Mouse (Mus musculus): ENCODE data around the gene Ccdc158.

Gene Ccdc158

GRCm38 (mm10) chr5:92674859-92675573 lies at the start of gene Ccdc158:
Gene Ccdc158, minus strand, starts transcription at chr5:92675271.
- no peak for DNase-seq (ENCODE audit: low read depth, low spot score)

- DNase-seq (ENCODE audit: low read depth, low spot score): no peak
These were observed 46.5 kb upstream of the Ccdc158 start for GRCm38 (mm10) chr5:92721610-92722009.

- no peak for DNase-seq (ENCODE audit: low read depth, low spot score)
These were observed 43.8 kb upstream of the Ccdc158 start for GRCm38 (mm10) chr5:92718856-92719255.

- DNase-seq (ENCODE audit: low read depth, low spot score): no peak
These were observed 42.7 kb upstream of the Ccdc158 start for GRCm38 (mm10) chr5:92717666-92718360.

GRCm38 (mm10) chr5:92715890-92716289 lies 40.8 kb upstream of the Ccdc158 start:
- no peak for DNase-seq (ENCODE audit: low read depth, low spot score)

- no peak for DNase-seq (ENCODE audit: low read depth, low spot score)
These were observed 40.2 kb upstream of the Ccdc158 start for GRCm38 (mm10) chr5:92715319-92715718.

GRCm38 (mm10) chr5:92714886-92715285 lies 39.8 kb upstream of the Ccdc158 start:
- no peak for DNase-seq (ENCODE audit: low read depth, low spot score)

- no peak for DNase-seq (ENCODE audit: low read depth, low spot score)
These were observed 37.7 kb upstream of the Ccdc158 start for GRCm38 (mm10) chr5:92712621-92713395.

- DNase-seq (ENCODE audit: low read depth, low spot score): no peak
These were observed 36.7 kb upstream of the Ccdc158 start for GRCm38 (mm10) chr5:92711666-92712290.

GRCm38 (mm10) chr5:92710779-92711178 lies 35.7 kb upstream of the Ccdc158 start:
- no peak for DNase-seq (ENCODE audit: low read depth, low spot score)

- no peak for DNase-seq (ENCODE audit: low read depth, low spot score)
These were observed 32.9 kb upstream of the Ccdc158 start for GRCm38 (mm10) chr5:92707921-92708491.

GRCm38 (mm10) chr5:92703671-92704070 lies 28.6 kb upstream of the Ccdc158 start:
- DNase-seq (ENCODE audit: low read depth, low spot score): no peak

- DNase-seq (ENCODE audit: low read depth, low spot score): no peak
These were observed 26.7 kb upstream of the Ccdc158 start for GRCm38 (mm10) chr5:92701750-92702149.

GRCm38 (mm10) chr5:92698837-92699529 lies 23.9 kb upstream of the Ccdc158 start:
- no peak for DNase-seq (ENCODE audit: low read depth, low spot score)

- DNase-seq (ENCODE audit: low read depth, low spot score): no peak
These were observed 23.2 kb upstream of the Ccdc158 start for GRCm38 (mm10) chr5:92698131-92698836.

- no peak for DNase-seq (ENCODE audit: low read depth, low spot score)
These were observed 19.4 kb upstream of the Ccdc158 start for GRCm38 (mm10) chr5:92694316-92694995.

GRCm38 (mm10) chr5:92693744-92694143 lies 18.7 kb upstream of the Ccdc158 start:
- DNase-seq (ENCODE audit: low read depth, low spot score): no peak

GRCm38 (mm10) chr5:92692206-92693007 lies 17.3 kb upstream of the Ccdc158 start:
- DNase-seq (ENCODE audit: low read depth, low spot score): no peak

GRCm38 (mm10) chr5:92688569-92688968 lies 13.5 kb upstream of the Ccdc158 start:
- no peak for DNase-seq (ENCODE audit: low read depth, low spot score)
